Mouse (Mus musculus) bone marrow macrophage, adult 2 months (primary cell): ENCODE data around the gene Bysl.

ENCODE experiments used
- CTCF ChIP-seq: IDR thresholded peaks from 2 replicates; pipeline ENCODE4 v1.5.1; 2012; ENCODE audit warnings: low read depth, mild to moderate bottlenecking, low read length, moderate library complexity
- POLR2A ChIP-seq: IDR thresholded peaks from 2 replicates; pipeline ENCODE4 v1.6.1; 2012; ENCODE audit warnings: mild to moderate bottlenecking, low read depth, low read length, borderline replicate concordance

DNA sequence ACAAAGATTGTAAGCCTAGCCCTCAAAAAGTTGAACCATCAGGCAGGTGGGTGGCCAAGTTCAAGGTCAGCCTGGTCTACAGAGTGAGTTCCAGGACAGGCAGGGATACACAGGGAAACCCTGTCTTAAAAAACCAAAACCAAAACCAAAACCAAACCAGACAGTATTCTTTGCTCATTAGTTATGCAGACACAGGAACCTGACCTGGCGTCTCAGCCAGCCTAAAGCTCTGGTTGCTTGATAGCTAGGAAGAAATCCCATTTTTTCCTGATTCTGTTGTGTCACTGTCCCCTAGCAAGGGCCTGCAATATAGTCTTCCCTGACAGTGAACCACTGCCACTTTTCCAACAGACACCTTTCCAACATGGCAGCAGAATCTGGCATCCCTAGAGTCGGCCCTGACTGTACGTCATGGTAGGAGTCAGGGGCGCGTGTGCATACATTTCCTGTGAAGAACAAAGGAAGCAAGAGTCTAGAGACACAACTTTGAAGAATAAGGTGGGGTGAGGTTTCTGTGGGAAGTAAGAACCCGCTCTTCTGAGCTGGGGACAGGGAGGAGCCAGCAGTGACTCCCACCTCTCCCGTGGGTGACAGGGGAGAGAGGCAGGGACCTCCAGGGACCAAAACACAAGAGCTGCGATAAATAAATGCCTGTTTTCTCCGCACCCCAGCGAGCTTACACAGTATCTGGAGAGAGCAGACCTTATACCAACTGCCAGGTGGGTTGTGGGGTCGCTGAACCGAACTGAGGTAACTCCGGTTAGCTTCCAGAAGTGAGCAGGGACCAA lies 10.5 kb downstream of the Bysl start:
- TF ChIP-seq CTCF (no peak), POLR2A (no peak)
